Mouse (Mus musculus): ENCODE data around the gene Retsat.

The Retsat gene

DNA sequence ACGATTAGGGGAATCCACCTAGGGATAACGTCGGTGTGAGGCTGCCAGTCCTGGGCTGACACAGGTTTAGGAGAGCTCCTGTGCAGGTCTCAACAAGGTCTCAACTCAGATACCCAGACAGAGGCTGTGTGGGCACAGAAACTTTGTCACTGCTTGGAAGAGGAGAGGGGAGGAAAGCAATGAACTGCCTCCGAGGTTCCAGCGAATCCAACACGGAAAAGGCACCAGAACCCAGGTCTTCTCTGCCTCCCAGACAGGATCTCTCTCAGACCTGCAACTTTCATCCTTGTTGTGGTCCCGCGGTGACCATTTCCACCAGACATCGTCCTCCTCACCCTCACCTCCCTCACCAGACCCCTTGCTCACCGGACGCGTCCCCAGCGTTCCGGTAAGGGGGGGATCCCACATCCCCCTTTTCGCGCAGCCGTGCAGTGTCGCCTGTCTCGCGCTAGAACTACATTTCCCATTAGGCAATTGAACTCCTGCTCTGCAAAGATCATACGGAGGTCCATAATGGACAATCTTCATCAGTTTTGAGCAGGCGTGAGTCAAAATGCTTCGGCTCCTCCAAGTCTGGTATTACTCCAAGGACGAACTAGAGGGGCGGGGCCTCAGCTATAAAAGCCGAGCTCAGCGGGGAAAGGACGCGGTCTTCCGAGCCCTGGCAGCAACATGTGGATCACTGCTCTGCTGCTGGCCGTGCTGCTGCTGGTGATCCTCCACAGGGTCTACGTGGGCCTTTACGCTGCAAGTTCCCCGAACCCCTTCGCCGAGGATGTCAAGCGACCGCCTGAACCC lies at the start of gene Retsat, which contains the start of gene Elmod3:
Gene Retsat (plus strand): TSS at position 520 of the 798 bp plus-strand sequence.
Gene Elmod3 (minus strand): TSS at position 458 of the 798 bp plus-strand sequence.
- peak; percentile 87 for DNase-seq (ENCODE audit: low spot score)

DNA sequence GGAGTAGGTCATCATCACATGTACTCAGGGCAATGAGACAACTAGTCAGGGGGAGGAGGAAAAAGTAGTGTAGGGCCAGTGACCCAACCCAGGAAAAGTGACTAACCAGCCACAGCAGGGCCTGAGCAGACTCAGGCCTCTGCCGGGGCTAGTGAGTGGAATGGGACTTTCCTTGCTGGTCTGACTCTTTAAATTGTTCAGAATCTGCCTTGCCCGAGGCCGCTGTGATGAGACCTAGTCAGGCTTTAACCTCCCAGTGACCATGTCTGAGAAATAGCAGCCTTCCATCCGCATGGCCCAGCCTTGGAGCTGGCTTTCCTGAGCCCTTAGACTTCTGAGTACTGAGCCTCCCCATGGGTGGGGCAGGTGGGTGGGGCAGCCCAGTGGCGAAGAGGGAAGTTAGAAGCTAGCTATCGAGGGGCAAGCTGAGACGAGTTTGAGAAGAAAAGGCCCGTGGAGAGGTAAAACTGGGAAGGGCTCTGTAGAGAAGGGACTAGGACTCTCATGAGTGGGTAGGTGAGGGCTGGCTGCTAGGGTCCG lies 49.2 kb upstream of the Retsat start:
- no peak for DNase-seq (ENCODE audit: low spot score)

DNA sequence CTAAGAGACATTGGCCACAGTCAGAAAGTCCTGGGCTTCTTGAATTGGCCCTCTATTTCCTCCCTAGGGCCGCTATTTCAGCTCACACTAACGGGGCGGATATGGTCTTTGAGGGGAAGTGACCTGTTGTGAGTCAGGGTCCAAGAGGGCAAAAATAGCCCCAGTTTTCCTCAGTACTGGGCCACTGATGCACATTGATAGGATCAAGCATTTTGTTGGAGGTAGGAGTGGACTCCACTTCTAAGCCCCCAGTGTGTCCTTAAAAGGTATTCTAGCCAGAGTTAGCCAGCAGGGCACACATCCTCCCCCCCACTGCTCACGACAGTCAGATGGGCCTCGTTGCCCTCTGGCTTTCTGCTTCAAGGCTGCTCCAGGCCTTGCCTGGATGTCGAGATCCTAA lies 48.2 kb upstream of the Retsat start:
- no peak for DNase-seq (ENCODE audit: low spot score)

DNA sequence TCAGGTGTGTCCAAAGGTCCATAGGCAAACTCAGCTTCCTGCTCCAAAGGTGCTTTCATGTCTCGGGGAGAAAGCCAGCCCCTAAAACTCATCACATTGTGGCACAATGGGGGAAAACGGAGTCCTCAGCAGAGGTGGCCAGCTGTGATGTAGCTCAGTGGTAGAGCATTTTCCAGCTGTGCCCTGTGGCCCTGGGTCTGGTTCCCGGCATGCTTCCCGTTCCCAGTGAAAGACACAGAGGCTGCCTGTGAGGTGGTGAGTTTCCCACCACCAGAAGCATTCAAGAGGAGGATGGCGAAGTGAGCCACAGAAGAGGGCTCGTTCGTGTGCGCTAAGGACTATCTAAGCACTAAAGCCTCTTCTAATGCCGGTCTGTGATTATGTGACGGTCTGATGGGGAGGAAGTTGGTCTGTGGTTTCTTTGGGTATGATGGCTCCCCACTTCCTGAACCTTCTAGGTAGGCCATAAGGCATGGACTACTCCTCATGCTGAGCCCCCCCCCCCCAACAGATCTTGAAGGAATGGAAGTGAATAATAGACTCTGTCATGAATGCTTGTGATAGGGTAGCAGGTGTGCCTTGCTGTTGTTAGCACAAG lies 47.7 kb upstream of the Retsat start:
- DNase-seq (ENCODE audit: low spot score): no peak

DNA sequence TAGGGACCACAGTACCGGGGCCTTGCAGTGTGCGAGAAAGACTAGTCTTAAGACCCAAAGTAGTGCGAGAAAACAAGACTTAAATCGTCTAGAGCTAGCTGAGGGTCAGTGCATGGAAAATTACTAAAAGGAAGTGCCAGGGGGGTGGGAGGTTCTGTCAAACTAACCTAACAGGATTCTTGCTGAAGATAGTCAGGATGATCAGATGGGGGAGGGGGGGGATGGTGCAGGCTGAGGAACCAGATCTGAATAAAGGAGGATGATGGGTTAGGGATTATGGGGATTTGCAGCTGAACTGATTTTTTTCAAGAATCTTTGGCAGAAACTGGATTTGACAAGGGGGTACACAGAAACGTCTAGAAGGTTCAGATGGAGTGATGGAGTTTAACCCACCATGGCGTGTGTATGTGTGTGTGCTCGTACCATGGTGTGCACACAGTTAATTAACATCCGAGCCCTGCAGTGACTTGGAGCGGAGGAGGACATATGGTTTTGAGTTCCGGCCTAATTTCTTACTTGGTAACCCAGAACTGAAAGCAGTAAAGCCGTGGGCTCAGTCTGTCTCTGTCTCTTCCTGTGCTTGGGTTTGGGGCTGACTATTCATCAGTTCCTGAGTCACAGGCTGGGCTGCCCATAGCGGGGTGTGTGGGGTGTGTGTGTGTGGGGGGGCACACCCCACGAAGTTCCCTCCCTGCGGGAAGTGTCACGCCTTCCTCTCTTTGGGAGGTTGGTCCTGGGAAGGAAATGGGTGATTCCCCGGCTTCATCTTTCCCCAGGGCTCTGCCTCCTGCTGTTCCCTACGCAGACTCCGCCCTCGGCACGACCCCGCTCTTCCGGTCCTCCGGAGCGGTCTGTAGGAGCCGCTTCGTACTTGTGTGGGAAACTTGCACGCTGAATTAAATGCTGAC lies 45.9 kb upstream of the Retsat start:
- no peak for DNase-seq (ENCODE audit: low spot score)

- DNase-seq (ENCODE audit: low spot score): no peak
These were observed 45.2 kb upstream of the Retsat start for GRCm38 (mm10) chr6:72553079-72553412.

DNA sequence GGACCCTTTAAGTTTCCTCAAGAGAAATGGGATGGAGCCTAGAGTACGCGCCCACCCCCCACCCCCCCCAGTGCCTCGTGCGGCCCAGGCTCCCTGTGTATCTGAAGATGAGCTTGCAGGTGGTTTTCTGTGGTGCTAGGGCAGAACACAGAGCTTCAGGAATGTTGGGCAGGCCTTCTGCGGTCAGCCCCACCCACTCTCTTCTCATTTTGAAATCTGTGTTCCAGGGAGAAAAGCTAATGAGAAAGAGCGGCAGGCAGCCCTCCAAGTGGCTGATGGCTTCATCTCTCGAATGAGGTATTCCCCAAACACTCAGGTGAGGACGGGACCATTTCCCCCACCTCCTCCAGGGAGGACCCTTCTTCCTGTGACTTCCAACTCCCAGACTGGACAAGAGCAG lies 37.5 kb upstream of the Retsat start:
- DNase-seq (ENCODE audit: low spot score): no peak

- no peak for DNase-seq (ENCODE audit: low spot score)
These were observed 35.8 kb upstream of the Retsat start for GRCm38 (mm10) chr6:72562486-72562885.

- no peak for DNase-seq (ENCODE audit: low spot score)
These were observed 35.4 kb upstream of the Retsat start for GRCm38 (mm10) chr6:72562894-72563293.

DNA sequence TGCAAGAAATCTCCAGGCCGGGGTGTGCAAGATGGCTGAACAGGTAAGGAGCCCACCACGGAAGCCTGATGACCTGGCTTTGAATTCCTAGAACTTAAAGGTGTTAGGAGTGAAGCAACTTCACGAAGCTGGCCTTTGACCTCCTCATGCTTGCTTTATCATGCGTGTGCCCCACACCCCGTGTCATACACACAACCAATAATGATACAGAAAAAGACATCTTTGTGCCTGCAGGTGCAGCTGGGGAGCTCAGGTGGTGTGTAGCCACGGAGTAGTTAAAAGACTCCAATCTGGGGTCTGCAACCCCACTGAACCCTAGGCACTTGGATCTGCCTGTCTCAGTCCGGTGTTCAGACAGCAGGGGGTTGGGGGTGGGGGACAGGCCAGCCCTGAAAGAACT lies 32.8 kb upstream of the Retsat start:
- DNase-seq (ENCODE audit: low spot score): no peak

DNA sequence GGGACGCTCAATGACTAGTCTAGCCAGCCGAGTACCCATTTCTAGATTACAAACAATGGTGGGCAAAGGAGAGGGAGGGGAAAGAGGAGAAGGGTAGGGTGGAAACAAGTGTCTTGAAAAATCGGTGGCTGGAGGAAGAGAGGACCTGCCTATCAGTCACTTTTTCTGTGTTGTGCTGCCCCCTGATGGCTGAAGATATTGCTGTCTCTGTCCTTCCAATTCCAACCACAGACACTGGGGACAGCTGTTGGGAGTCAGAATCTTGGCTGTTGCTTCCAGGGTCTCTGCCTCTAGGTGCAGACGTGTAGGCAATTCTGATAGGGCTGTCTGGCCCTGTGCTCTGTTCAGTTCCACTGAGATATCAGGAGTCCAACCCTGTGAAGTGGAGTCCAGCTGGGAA lies 32.2 kb upstream of the Retsat start:
- peak; percentile 60 for DNase-seq (ENCODE audit: low spot score)

- DNase-seq (ENCODE audit: low spot score): no peak
These were observed 30.8 kb upstream of the Retsat start for GRCm38 (mm10) chr6:72567508-72567907.

DNA sequence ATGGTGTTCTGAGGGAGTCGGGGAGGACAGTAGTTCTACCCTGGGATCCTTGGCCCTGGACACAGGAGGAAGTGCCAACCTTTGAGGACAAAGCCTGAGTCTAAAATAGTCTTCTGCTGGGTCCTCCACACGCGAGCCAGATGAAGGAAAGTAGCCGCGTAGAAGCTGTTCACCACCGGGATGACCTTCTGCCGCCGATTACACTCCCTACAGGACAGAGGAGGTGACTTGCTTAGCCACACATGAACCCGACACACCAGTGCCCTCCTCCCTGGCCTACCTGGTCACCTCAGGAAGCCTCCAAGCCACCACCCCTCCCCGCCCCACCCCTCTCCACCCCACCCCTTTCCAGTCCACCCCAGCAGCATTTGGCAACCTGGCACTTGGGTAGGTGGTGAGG lies 29.5 kb upstream of the Retsat start:
- no peak for DNase-seq (ENCODE audit: low spot score)

- DNase-seq (ENCODE audit: low spot score): no peak
These were observed 27.5 kb upstream of the Retsat start for GRCm38 (mm10) chr6:72570644-72571397.

- no peak for DNase-seq (ENCODE audit: low spot score)
These were observed 26.4 kb upstream of the Retsat start for GRCm38 (mm10) chr6:72571826-72572225.

DNA sequence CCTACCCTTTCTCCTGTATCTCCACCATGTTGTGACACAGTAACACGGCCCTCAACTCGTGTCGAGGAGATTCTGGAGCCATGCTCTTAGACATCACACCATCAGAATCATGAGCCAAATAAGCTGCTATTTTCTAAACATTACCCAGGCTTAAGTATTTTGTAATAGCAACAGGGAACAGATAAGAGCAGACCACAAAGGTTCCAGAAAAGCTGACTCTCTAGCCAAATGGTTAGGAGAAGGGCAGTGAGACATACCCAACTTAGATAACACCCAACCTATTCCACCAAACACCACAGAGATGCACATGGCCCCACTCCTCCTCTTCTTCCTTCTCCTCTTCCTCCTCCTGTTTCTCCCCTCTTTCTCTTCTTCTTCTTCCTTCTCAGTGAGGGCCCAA lies 22.2 kb upstream of the Retsat start:
- DNase-seq (ENCODE audit: low spot score): no peak

- DNase-seq (ENCODE audit: low spot score): no peak
These were observed 16.5 kb upstream of the Retsat start for GRCm38 (mm10) chr6:72581625-72582382.

GRCm38 (mm10) chr6:72583211-72583839 lies 14.9 kb upstream of the Retsat start:
- DNase-seq (ENCODE audit: low spot score): no peak

- no peak for DNase-seq (ENCODE audit: low spot score)
These were observed 14.1 kb upstream of the Retsat start for GRCm38 (mm10) chr6:72584154-72584553.

DNA sequence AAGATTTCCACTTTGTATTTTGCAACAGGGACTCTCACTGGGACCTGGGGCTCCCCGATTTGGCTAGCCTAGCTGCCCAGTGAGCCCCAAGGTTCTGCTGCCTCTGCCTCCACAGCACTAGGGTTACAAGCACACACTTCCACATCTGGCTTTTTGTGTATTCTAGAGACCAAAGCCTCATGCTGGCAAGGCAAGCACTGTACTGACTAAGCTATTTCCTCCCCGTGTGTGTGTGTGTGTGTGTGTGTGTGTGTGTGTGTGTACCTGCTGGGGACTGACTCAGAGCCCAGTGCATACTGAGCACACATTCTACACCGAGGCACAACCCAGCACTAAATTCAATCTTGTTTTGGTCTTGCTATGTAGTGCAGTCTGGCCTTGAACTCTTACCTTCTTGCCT lies 11.6 kb upstream of the Retsat start:
- no peak for DNase-seq (ENCODE audit: low spot score)

DNA sequence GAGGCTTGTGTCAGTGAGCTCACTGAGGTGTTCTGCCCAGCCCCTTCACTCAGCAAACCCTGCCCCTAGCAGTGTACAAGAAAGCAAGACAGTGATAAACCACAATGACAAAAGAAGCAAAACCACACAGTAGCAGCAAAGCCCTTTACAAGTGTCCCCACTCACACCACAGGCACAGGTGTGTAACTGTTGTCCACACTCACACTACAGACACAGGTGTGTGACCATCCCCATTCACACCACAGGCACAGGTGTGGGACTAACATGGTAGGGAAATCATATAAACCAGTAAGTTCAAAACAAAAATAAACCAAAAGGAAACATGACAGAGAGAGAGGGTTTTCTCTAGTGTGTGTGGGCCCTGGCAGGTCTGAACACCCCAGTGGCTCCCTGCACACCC lies 10.0 kb upstream of the Retsat start:
- DNase-seq (ENCODE audit: low spot score): no peak
